Mouse (Mus musculus) adrenal gland (tissue): ENCODE measurements around the gene Ldlrad3.

ENCODE experiments used
- intact Hi-C: fragments of 180-260 bp; cut with DNase I; formaldehyde crosslinking; loops from one replicate; pipeline ENCODE4 v1.15.1; 2025
- long read RNA-seq, 2 experiments: library from polyadenylated mRNA; unstranded; transcript quantifications; one replicate each; pipeline ENCODE4 v2.0.0; 2020; ENCODE audit warnings: borderline replicate concordance in 1 of 2; ENCODE audit not compliant: insufficient replicate concordance in 1 of 2

Gene Ldlrad3
- long read RNA-seq, experiment 1, partial matches to known transcripts, result 0 of 2 reads
- long read RNA-seq, experiment 1, other reads (novel, unspliced or antisense), result 2 of 2 reads
- long read RNA-seq, experiment 2, partial matches to known transcripts, result 2 of 8 reads
- long read RNA-seq, experiment 2, other reads (novel, unspliced or antisense), result 3 of 8 reads

DNA sequence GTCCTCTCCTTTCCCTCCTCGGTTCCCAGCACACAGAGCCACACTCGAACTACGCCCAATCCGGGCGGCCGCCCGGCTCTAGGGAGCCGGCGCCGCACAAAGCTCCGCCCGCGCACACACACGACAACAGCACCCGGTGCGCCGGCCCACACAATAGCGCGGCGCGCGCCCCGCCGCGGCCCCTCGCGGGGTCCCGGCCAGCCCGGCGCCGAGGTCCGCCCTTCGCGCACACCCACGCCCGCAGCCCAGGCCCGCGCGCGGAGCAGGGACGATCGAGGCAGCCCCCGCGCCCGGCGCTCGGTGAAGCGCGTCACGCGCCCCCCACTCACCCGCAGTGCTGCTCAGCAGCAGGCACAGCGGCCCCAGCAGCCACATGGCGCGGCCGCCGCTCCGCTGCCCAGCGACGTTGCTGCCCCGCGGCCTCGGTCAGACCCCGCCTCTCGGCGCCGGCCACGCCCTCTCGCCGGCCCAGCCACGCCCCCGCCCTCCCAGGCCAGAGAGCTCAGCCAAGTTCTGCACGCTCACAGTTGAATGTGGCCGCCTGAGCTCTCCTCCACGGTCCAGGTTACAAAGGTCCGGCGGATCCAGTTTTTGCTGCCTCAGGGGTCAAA is at the start of gene Ldlrad3:
TSS of gene Ldlrad3 (minus strand) at position 435 of the 611 bp plus-strand sequence.
- intact Hi-C loops, result loop anchor here (5.0 kb wide), 2 partner anchors 79 to 94 kb away; no protein-coding TSS in a partner anchor

DNA sequence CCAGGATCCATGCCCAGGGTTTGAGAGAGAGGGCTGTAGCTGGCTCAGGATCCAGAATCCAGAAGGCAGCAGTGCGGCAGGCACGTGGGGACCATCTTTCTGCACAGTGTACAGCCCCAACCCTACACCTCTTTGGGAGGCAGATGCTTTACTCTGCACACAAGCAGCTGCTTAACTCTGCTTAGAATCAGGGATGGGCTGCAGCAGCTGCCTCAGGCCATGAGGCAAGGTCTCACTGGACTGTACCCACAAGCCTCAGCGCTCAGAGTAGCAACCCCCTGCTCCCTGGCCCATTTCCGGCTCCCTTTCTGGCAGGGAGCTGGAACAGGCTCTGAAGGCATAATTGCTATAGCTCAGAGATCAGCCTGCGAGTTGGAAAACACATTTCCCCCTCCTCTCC is 45.3 kb upstream of the Ldlrad3 start:
- intact Hi-C loops, result no loop called here

DNA sequence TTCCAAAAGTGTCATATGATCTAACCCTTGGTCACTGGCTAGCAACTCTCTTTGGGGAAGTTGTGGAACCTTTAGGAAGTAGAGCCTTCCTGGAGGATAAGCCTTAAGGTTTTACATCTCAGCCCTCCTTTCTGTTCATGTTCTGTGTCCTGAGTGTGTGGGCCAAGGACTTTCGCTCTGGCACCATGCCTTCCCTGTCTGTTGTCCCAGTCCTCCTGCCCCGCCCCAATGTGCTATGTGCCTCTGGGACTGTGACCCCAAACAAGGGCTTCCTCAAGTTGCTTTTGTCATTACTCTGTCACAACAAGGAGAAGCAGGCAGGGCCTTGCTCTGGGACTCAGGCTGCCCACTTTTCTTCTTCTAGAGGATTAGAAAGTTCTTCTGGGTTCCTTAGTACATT is 42.9 kb upstream of the Ldlrad3 start:
- intact Hi-C loops, result no loop called here

DNA sequence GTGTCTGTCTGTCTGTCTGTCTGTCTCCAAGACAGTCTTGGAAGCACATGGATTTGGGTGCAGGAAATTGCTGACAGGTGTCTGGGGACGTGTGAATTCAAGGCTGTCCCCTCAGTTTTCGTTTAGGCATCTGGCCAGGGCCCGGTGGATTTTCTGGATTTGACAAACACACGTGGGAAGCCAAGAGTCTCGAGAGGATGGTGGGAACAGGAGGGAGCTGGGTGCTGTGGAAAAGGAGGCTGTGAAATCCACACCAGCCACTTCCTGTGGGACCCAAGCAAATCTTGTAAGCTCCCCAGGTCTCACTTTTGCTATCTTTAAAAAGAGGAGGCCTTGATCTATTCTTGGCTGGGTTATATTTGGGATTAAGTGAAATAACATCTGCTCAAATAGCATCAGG is 42.1 kb upstream of the Ldlrad3 start:
- intact Hi-C loops, result no loop called here

DNA sequence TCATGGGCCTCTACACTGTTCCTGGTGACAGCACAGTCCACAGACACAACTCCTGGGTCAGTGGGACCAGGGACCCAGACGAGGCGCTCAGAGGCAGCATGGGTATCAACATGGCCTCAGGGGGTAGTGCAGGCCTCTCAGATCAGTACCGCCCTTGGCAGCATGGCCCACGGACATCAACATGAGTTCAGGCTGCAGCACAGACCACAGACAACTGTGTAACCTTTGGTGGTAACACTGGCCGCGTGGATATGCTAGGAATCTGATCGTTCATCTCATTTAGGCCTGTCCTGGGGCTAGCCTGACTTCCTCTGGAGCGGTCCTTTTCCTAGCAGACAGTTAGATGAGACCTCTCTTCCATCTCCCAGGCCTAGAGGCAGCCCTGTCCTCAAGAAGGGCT is 41.7 kb upstream of the Ldlrad3 start:
- intact Hi-C loops, result no loop called here

DNA sequence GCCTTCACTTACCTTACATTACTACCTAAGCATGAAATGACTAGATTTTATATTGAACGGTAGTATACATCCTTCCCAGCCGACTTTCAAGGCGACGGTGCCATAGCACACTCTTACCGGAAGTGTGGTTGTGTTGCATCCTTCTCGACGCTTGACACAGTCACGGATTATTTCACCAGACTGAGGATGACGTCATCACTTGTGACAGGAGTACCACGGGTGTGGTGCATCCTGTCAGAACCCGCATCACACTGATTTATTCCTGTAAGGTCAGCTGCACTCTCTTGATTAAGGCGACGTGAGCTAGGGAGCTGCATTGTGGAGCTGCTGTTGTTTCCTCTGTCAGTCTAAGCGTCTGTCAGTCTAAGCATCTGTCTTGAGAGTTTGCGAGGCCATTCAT is 40.1 kb upstream of the Ldlrad3 start:
- intact Hi-C loops, result no loop called here

DNA sequence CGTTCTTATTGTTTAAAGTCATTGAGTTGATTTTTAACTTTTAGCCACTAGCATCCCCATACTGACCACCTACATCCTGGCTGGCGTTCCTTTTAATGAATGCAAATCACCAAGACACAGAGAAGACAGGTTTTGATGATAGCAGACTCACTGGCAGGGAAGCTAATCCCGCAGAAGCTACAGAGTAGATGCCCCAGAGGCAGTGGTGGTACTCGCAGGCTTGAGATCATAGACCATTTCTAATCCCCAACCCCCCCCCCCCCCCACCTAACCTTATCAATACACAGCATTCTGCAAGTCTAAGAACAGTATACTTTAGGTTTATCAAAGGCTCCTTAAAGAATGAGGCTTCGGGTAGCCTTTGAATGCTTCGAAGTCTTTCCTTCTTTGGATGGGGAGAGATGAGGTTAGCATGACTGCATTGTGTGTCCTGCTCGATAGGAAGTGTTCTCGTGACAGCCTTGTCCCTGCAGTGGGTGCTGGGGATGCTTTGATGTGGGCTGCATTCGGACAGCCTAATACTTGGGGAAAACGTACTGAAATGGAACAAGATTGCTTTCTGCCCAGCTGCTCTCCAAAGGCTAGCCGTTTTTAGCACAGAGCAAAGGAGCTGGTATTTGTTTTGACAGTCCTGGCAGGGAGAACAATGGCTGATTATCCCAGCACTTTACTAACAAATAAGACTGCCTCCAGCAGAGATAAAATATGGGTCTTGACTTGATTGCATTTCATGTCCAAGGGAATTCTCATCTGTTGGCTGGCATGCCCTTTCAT is 37.4 kb upstream of the Ldlrad3 start:
- intact Hi-C loops, result no loop called here

DNA sequence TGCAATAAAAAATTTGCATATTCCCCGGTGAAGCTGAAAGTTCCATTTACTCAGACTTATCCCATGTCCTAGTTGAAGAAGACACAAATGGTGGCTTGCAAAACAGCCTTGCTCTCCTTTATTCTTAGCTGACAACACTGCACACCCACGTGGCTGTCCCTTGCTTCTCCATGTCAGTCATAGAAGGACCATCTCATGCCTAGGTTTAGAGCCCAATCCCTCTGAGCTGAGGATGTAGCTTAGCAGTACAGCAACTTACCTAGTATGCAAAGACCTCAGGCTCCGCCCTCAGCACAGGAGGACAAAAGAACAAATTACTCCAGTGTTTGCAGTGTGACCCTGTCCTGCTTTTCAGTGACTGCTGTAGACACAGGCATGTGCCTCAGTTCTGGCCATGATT is 36.6 kb upstream of the Ldlrad3 start:
- intact Hi-C loops, result no loop called here

DNA sequence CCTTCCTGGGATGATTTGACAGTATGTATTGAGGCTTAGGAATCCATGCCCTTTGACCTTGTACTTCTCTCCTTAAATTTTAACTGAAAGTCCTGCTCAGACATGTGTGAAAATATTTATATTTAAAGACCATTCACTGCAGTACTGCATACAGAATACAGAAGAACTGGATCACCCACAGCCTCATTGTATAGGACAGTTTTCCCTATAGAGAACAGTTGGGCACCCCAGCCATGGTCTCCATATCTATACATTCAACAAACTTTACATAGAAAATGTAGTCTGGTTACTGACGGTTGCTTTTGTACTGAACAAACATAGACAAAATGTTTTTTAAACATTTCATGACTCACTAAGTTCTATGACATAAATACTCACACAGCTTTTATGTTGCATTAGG is 30.6 kb upstream of the Ldlrad3 start:
- intact Hi-C loops, result loop anchor here (10.0 kb wide), 1 partner anchor 122 kb away; no protein-coding TSS in a partner anchor

DNA sequence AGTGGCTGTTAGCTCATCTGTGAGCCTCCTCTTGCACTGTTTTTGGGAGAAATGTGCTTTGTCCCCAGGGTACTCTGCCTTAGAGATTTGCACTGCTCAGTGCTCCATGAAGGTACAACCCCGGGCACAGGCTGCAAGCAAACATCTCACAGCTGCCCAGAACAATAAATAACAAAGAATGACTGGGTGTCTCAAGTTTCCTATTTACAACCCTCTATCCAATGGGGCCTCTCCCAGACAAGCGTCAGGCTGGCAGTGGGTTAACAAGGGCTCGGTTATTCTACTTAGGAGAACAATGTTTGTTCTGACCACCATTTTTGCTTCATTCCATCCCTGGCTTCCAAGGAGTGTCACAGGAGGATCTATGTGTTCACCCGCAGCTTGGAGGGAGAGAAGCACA is 25.9 kb upstream of the Ldlrad3 start:
- intact Hi-C loops, result loop anchor here (10.0 kb wide), 1 partner anchor 117 kb away; no protein-coding TSS in a partner anchor

DNA sequence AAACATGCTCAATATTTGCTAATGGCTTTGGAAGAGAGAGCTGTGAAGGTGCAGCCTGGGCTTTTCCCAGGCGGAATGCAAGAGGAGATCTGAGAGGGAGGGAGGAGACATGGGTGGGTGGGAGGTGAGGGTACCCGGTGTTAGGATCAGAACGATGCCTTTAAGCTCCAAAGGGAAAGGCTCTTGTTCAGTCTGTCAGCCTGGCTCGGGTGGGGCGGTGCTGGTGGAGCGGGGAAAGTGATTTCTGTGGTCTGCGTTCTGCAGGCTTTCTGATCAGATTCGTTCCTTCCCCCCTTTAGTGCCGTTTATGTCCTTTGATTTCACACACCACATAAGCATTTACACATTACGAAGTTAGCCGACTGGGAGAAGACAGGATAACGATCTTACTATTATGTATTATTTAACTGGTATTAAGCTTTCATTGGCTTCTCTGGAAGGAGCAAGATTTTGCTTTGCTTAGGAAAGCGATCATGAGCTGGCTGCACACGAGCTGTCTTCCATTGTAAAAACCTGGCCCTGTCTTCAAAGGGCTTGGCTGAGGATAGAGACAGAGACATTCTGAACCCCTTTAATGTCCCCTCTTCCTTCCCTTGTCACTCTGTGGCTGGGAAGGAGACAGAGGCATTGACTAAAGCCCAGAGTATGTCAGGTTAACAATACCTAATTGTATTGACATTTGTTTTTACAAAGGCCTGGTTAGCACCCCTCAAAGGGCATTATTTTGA is 19.7 kb upstream of the Ldlrad3 start:
- intact Hi-C loops, result no loop called here

DNA sequence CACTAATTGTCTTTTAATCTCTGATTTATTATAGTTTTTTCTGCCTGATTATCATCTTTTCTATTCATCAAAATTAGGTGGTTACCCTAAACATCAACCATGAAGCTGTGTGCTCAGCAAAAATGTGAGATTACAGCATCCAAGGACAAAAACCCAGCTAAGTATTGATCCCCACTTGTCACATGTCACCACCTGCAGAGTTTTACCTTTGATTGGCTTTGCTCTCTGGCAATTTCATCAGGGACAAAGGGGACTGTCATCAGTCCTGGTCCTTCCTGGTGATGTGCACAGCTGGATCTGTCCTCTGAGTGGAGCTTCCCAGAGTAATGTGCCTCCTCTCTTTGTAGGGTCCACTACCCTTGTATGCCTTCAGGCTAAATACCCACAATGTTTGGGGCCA is 17.3 kb upstream of the Ldlrad3 start:
- intact Hi-C loops, result no loop called here

DNA sequence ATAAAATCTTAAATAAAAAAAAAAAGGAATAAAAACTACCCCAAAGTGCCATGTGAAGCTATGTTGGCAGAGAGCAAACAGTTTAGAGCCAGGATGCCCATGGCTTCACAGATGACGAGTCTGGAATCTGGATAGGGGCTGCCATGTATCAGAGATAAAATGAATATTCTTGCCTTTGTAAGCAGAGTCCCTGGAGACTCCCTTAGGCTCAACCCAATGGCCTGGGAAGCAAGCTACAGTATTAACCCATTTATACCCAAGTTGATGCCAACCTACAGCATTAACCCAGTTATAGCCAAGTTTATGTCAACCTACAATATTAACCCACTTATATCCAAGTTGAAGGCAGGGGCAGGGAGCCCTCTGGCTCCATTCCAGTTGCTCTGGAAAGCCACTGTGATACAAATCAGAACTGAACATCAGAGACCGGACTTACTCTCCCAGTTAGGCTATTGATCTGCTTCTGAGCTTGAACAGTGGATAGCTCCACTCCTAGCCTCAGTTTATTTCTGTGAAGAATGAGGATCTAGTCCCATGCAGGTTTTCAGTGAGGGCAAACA is 16.1 kb upstream of the Ldlrad3 start:
- intact Hi-C loops, result no loop called here

DNA sequence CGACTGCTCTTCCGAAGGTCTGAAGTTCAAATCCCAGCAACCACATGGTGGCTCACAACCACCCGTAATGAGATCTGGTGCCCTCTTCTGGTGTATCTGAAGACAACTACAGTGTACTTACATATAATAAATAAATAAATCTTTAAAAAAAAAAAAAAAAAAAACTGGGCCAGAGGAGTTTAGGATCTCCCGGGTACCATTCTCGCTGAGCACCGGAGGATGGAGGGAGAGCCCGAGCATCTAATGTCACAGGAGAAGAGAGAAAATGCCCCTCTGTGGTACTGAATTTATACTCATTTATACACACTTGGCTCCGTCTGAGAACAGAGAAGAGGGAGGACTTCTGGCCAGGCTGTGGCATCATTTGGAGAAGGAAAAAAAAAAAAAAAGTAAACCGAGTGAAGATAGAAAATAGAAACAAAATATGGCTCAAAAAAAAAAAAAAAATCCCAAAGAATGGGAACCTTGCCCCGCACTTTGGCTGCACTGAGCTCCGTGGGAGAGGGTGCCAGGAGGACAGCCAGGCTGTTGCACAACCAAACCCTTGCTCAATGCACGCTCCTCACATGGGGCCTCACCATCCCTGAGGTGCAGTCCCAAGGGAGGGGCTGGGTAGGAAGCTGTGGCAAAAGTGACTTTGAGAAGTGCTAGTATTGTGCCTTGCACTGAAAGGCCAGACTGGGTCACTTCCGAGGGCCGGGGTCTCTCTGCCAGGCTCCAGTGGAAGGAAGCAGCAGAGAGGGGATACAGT is 15.2 kb upstream of the Ldlrad3 start:
- intact Hi-C loops, result no loop called here

DNA sequence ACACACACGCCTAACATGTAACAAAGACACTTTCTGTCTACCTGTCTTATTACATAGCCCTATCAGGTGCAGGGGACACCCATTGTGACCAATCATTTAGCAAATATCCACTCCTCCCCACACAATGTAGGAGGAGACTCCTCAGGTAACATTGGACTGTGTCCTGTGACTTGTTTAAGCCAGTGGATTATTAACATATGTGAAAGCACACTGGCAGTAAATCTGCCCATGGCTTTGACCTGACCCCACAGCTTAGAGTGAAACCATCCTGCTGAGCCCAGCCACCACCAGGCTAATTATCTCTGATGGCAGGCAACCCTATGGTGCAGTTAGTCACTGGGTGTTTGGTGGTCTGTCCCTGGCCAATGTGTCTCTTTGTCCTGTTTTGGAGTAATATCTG is 11.1 kb upstream of the Ldlrad3 start:
- intact Hi-C loops, result no loop called here

DNA sequence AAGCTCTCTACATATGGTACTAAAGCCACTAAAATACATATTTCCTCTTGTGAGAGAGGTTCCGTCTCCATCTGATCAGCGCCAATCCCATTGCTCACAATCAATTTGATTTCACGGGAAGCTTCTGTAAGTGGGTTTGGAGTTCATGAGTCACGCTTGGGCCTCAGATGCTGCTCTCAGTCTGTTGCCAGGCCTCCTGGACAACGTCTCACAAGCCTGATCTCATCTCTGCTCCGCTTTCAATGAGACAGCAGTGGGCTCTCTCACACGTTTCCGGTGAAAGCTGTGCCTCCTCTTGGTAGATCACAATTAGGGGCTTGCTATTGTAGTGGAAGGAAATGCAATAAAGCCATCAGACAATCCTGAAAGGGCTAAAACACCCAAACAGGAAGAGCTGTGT is 10.5 kb upstream of the Ldlrad3 start:
- intact Hi-C loops, result no loop called here

DNA sequence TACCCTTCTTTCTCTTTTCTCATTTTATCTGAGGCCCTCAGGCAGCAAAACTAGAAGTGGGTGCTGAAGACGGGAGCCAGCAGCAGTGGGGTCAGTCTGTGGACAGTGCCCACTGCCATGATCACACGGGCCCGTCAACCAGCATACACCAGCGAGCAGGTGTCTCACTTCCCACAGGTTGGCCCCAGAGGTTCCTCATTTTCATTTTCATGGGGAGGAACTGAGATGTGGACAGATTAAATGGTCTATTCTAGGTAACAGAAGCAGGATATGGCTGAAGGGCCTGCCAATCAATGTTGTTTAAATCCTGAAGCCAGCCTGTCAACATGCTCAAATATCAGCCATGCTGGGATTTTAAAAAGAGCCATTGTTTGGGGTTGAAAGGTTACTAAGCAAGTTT is 9.3 kb upstream of the Ldlrad3 start:
- intact Hi-C loops, result no loop called here

DNA sequence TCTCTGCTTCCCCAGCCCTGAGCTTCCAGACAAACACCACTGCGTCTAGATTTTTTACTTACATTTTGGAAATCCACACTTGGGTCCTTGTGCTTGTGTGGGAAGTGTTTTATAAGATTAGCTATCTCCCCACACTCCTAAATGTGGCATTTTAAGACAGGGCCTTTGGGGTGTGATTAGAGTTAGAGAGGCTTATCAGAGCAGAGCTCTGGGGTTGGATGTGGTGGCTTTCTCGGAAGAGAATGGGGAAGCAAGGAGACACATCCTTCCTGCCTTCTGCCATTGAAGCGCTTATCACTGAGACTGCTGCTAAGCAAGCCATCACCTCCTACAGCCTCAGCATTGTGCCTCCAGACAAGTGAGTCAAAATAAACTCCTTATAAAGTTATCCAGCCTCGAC is 8.1 kb upstream of the Ldlrad3 start:
- intact Hi-C loops, result no loop called here

DNA sequence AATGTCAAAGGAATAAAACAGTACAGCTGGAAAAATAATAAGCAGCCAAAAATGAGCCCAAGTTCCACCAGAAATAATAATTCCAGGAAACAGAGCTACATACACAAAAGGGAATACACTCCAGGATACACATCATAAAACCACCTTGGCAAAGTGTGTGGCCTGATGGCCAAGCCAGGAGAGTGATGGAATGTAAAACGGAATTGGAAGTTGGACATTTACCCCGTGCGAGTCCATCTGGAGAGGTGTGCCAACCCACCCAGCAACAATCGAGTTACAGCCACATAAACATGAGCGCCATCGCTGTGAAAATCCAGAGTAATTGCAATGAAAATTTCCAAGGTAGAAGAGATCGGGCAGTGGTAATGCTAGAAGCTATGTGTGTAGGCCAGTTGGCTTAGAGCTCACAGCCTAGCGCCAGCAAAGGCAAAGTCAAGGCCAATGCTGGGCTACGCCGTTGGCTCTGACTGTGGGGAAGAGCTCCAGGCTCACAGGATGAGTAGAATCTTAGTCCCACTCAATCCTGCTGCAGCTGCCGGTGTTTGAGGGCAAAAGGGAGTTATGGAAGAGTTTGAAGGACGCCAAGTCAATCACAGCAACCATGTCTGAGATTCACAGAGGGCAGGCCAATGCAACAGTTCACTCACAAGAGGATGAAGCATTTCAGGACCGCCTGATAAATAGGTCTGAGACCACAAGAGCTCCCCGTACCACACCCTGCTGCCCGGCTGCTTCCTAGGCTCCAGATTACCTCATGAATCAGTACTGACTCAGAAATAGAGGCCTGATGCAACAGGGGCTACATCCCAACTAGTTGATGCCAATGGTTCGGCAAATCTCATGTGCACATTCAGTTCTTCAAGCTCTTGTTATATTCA is 7.0 kb upstream of the Ldlrad3 start:
- intact Hi-C loops, result no loop called here

DNA sequence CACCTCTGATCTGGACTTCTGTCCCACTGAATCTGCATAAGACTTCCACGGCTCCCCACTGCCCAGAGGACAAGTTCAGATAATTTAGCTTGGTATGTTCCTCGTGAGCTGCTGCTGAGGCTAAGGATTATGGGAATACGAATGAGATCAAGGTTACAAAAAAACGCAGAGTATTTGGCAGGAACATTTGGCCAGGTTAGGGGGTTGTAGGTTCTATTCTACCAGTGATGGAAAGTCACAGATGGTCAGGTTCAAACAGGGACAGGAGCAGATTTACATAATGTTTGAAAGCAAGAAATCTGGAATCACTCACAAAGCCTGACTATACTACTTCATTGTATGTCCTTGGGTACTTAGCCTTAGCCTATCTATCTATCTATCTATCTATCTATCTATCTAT is 5.6 kb upstream of the Ldlrad3 start:
- intact Hi-C loops, result no loop called here
